Mouse (Mus musculus): Measurements from ENCODE around the gene Cd4. TPM values are rescaled to one million over a fixed set of nuclear protein-coding genes. Genes with fewer than 3 reads are reported as not detected.

The Cd4 gene
- polyA plus RNA-seq, 1 experiment from 2014 or later = 0.19 TPM

DNA sequence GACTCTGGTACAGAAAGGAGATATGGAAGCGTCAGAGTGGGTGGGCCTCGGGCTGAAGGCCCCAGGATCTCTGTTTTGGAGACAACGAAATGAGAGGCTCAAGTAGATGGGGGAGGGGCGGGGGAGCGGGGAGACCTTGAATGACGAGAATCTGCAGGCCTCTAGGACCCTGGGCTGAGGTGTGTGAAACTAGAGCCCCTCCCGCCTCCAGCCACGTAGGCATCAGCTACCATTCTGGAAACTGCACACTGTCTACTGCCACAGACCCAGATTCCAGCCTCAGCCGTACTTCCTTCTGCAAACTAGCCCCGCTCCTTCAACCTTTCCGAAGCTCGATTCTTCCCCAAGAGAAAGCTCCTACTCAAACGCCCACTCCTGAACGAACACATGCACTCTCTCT, 31.7 kb downstream of the Cd4 start:
- peak; percentile 41 for ATAC-seq (ENCODE audit: low FRiP score)
- peak overlapping the region; percentile 94; the same call in 1 of the 2 replicates for H3K27ac ChIP-seq (ENCODE audit: low read depth, low read length)
- no peaks in the 10 kb centered on the region for H3K27me3 ChIP-seq (ENCODE audit: control insufficient read depth, insufficient read depth, low read length)
- H3K4me2 ChIP-seq (replicated peaks; ENCODE audit: low read depth, low read length) = peak overlapping the region; percentile 95
- DNase-seq (ENCODE audit: low spot score) = peak; percentile 74
- no peaks in the 10 kb centered on the region for H3K9me3 ChIP-seq (ENCODE audit: control insufficient read depth, low read length)
- peaks cover 3% of the 10 kb centered on the region; the same call in 1 of the 2 replicates for H3K4me1 ChIP-seq (replicated peaks; ENCODE audit: control insufficient read depth, insufficient read depth, low read length)
- 11% methylated on average over 13 of the region's 14 CpGs for WGBS
- peak overlapping the region; percentile 97; the same call in 1 of the 2 replicates for H3K9ac ChIP-seq (ENCODE audit: low read depth, low read length)
- peak overlapping the region; percentile 73 for H3K4me3 ChIP-seq (ENCODE audit: low read depth, low read length)
- H3K36me3 ChIP-seq (ENCODE audit: control insufficient read depth, insufficient read depth, low read length) = no peaks in the 10 kb centered on the region

DNA sequence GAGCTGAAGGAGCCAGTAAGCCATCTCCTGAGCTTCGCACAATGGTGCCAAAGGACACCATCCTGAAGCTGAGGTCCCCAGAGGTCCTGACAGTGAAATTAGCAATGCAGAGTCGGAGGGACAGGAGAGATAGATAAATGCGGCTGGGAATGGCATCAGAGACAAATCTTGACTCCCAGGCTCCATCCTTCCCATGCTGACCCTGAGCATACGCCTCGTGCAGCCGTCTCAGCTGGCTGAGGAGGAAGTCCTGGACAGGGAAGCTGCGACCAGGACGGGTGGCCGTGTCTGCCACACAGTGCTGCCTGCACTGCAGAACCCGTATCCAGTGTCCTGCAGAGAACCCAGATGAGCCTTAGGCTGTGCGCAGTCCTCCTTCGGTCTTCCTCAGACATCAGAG, 33.4 kb downstream of the Cd4 start:
- no peak overlapping the region for H3K4me2 ChIP-seq (replicated peaks; ENCODE audit: low read depth, low read length)
- H3K9me3 ChIP-seq (ENCODE audit: control insufficient read depth, low read length) = no peaks in the 10 kb centered on the region
- no peak overlapping the region for H3K4me3 ChIP-seq (ENCODE audit: low read depth, low read length)
- 0 out of 2 replicates have a peak, but pooled peaks cover 2% of the 10 kb centered on the region for H3K4me1 ChIP-seq (replicated peaks; ENCODE audit: control insufficient read depth, insufficient read depth, low read length)
- H3K27me3 ChIP-seq (ENCODE audit: control insufficient read depth, insufficient read depth, low read length) = no peaks in the 10 kb centered on the region
- no peaks in the 10 kb centered on the region for H3K36me3 ChIP-seq (ENCODE audit: control insufficient read depth, insufficient read depth, low read length)
- no peak overlapping the region for H3K27ac ChIP-seq (ENCODE audit: low read depth, low read length)
- ATAC-seq (ENCODE audit: low FRiP score) = no peak
- WGBS = 75% methylated on average over 12 of the region's 12 CpGs
- DNase-seq (ENCODE audit: low spot score) = no peak
- H3K9ac ChIP-seq (ENCODE audit: low read depth, low read length) = no peak overlapping the region

GRCm38 (mm10) chr6:124850535-124850934, 37.5 kb downstream of the Cd4 start:
- no peak overlapping the region for H3K9ac ChIP-seq (ENCODE audit: low read depth, low read length)
- H3K27me3 ChIP-seq (ENCODE audit: control insufficient read depth, insufficient read depth, low read length) = no peaks in the 10 kb centered on the region
- no peaks in the 10 kb centered on the region for H3K4me1 ChIP-seq (replicated peaks; ENCODE audit: control insufficient read depth, insufficient read depth, low read length)
- H3K36me3 ChIP-seq (ENCODE audit: control insufficient read depth, insufficient read depth, low read length) = no peaks in the 10 kb centered on the region
- H3K4me2 ChIP-seq (replicated peaks; ENCODE audit: low read depth, low read length) = no peak overlapping the region
- ATAC-seq (ENCODE audit: low FRiP score) = no peak
- DNase-seq (ENCODE audit: low spot score) = no peak
- H3K4me3 ChIP-seq (ENCODE audit: low read depth, low read length) = no peak overlapping the region
- WGBS = 62% methylated on average over 8 of the region's 8 CpGs
- no peaks in the 10 kb centered on the region for H3K9me3 ChIP-seq (ENCODE audit: control insufficient read depth, low read length)
- no peak overlapping the region for H3K27ac ChIP-seq (ENCODE audit: low read depth, low read length)

- no peaks in the 10 kb centered on the region for H3K4me1 ChIP-seq (replicated peaks; ENCODE audit: control insufficient read depth, insufficient read depth, low read length)
- no peak overlapping the region for H3K4me3 ChIP-seq (ENCODE audit: low read depth, low read length)
- WGBS = 9% methylated on average over 9 of the region's 9 CpGs
- ATAC-seq (ENCODE audit: low FRiP score) = peak; percentile 85
- H3K9me3 ChIP-seq (ENCODE audit: control insufficient read depth, low read length) = no peaks in the 10 kb centered on the region
- H3K27me3 ChIP-seq (ENCODE audit: control insufficient read depth, insufficient read depth, low read length) = no peaks in the 10 kb centered on the region
- H3K27ac ChIP-seq (ENCODE audit: low read depth, low read length) = no peak overlapping the region
- H3K36me3 ChIP-seq (ENCODE audit: control insufficient read depth, insufficient read depth, low read length) = no peaks in the 10 kb centered on the region
- no peak overlapping the region for H3K9ac ChIP-seq (ENCODE audit: low read depth, low read length)
- no peak overlapping the region for H3K4me2 ChIP-seq (replicated peaks; ENCODE audit: low read depth, low read length)
- peak; percentile 99 for DNase-seq (ENCODE audit: low spot score)
Observed at GRCm38 (mm10) chr6:124847305-124847704, 40.7 kb downstream of the Cd4 start.

DNA sequence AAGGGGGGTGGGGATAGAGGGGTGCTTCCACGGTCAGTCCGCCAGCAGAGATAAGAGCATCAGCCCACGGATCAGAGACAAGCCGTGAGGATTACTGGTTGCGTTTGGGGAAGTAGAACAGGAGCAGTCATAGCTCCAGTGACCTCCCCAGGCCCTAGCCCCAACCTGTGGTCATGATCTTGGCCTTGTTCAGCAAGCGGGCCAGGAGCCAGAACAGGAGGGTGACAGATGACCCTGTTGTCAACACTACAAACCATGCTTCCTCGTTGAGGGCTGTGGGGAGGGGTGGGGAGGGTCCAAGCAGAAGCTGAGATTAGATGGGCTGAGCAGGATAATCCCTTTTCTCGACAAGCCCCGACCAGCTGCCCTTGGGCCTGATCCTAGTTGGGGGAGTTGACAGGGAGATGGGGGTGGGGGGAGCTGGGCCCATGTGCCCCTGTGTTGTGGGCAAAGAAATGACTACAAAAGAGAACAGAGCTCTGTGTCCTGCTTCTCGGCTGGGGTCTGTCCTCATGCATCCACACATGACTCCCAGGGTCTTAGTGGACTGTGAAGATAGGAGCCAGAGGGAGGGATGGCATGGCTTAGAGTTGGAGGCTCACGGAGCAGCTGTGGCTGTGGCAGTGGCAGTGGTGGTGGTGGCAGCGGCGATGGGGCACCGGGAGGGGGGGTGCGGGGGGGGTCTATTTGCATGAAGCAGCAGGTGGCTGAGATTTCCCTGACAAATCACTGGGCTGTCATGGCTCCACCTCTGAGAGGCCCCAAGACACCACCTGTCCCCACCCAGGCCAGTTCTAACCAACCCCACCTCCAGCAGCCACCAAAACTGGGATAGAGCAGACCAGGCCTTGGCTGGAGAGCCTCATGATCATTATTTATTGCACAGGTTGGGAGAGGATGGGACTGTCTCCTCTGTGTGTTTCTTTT, 47.5 kb downstream of the Cd4 start, which contains the start of gene Gnb3:
TSS of gene Gnb3 (minus strand) at position 35 of the 927 bp plus-strand sequence.
- H3K4me1 ChIP-seq (replicated peaks; ENCODE audit: control insufficient read depth, insufficient read depth, low read length) = peaks cover 5% of the 10 kb centered on the region
- ATAC-seq (ENCODE audit: low FRiP score) (no peak), DNase-seq (ENCODE audit: low spot score) (no peak)
- no peaks in the 10 kb centered on the region for H3K27me3 ChIP-seq (ENCODE audit: control insufficient read depth, insufficient read depth, low read length)
- H3K9me3 ChIP-seq (ENCODE audit: control insufficient read depth, low read length) = no peaks in the 10 kb centered on the region
- H3K4me2 ChIP-seq (replicated peaks; ENCODE audit: low read depth, low read length) = no peak within 1 kb of the TSS
- no peaks in the 10 kb centered on the region; the same call in 1 of the 2 replicates for H3K36me3 ChIP-seq (ENCODE audit: control insufficient read depth, insufficient read depth, low read length)
- no peak within 1 kb of the TSS for H3K4me3 ChIP-seq (ENCODE audit: low read depth, low read length)
- H3K9ac ChIP-seq (ENCODE audit: low read depth, low read length) = peak within 1 kb of the TSS; percentile 3; the same call in 1 of the 2 replicates
- no peak within 1 kb of the TSS for H3K27ac ChIP-seq (ENCODE audit: low read depth, low read length)
- WGBS = 30% methylated on average over 15 of the region's 15 CpGs

- H3K9me3 ChIP-seq (ENCODE audit: control insufficient read depth, low read length) = no peaks in the 10 kb centered on the region
- no peak overlapping the region for H3K27ac ChIP-seq (ENCODE audit: low read depth, low read length)
- H3K4me3 ChIP-seq (ENCODE audit: low read depth, low read length) = no peak overlapping the region
- peaks cover 5% of the 10 kb centered on the region for H3K4me1 ChIP-seq (replicated peaks; ENCODE audit: control insufficient read depth, insufficient read depth, low read length)
- ATAC-seq (ENCODE audit: low FRiP score) (peak; percentile 43; the same call in 1 of the 2 replicates), DNase-seq (ENCODE audit: low spot score) (no peak)
- H3K36me3 ChIP-seq (ENCODE audit: control insufficient read depth, insufficient read depth, low read length) = no peaks in the 10 kb centered on the region; the same call in 1 of the 2 replicates
- no peak overlapping the region for H3K4me2 ChIP-seq (replicated peaks; ENCODE audit: low read depth, low read length)
- peak overlapping the region; percentile 3; the same call in 1 of the 2 replicates for H3K9ac ChIP-seq (ENCODE audit: low read depth, low read length)
- 18% methylated on average over 8 of the region's 8 CpGs for WGBS
- no peaks in the 10 kb centered on the region for H3K27me3 ChIP-seq (ENCODE audit: control insufficient read depth, insufficient read depth, low read length)
Observed at GRCm38 (mm10) chr6:124839805-124840204, 48.2 kb downstream of the Cd4 start.

GRCm38 (mm10) chr6:124836411-124836810, 51.6 kb downstream of the Cd4 start:
- H3K36me3 ChIP-seq (ENCODE audit: control insufficient read depth, insufficient read depth, low read length) = peaks cover 3% of the 10 kb centered on the region; the same call in 1 of the 2 replicates
- ATAC-seq (ENCODE audit: low FRiP score) = no peak
- H3K4me3 ChIP-seq (ENCODE audit: low read depth, low read length) = no peak overlapping the region
- H3K9ac ChIP-seq (ENCODE audit: low read depth, low read length) = no peak overlapping the region
- no peak overlapping the region for H3K27ac ChIP-seq (ENCODE audit: low read depth, low read length)
- H3K4me2 ChIP-seq (replicated peaks; ENCODE audit: low read depth, low read length) = no peak overlapping the region
- peaks cover 8% of the 10 kb centered on the region for H3K4me1 ChIP-seq (replicated peaks; ENCODE audit: control insufficient read depth, insufficient read depth, low read length)
- H3K27me3 ChIP-seq (ENCODE audit: control insufficient read depth, insufficient read depth, low read length) = no peaks in the 10 kb centered on the region
- WGBS = 81% methylated on average over 7 of the region's 7 CpGs
- no peak for DNase-seq (ENCODE audit: low spot score)
- no peaks in the 10 kb centered on the region for H3K9me3 ChIP-seq (ENCODE audit: control insufficient read depth, low read length)

DNA sequence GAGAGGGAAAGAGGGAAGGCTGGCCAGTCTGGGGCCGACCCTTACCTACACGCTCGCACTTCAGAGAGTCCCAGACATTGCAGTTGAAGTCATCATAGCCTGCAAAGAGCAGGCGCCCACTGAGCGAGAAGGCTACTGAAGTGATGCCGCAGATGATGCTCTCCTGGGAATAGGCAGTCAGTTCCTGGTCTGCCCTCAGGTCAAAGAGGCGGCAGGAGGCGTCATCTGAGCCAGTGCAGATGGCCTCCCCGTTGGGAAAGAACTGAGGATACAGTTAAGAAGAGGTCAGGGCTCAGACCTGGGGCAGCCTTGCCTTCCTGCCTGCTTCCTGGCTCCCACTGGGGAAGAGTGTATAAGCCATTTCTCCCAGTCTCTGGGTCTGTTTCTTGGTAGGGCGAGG, 52.5 kb downstream of the Cd4 start:
- Histone ChIP-seq H3K27ac (ENCODE audit: low read depth, low read length) (no peak overlapping the region), H3K4me1 (replicated peaks; ENCODE audit: control insufficient read depth, insufficient read depth, low read length) (peaks cover 10% of the 10 kb centered on the region), H3K9me3 (ENCODE audit: control insufficient read depth, low read length) (no peaks in the 10 kb centered on the region), H3K4me2 (replicated peaks; ENCODE audit: low read depth, low read length) (no peak overlapping the region), H3K27me3 (ENCODE audit: control insufficient read depth, insufficient read depth, low read length) (no peaks in the 10 kb centered on the region), H3K4me3 (ENCODE audit: low read depth, low read length) (no peak overlapping the region), H3K9ac (ENCODE audit: low read depth, low read length) (no peak overlapping the region), H3K36me3 (ENCODE audit: control insufficient read depth, insufficient read depth, low read length) (0 out of 2 replicates have a peak, but pooled peaks cover 3% of the 10 kb centered on the region)
- ATAC-seq (ENCODE audit: low FRiP score) (no peak), DNase-seq (ENCODE audit: low spot score) (no peak)
- WGBS = 54% methylated on average over 10 of the region's 10 CpGs

Data from hindbrain, embryonic 11.5 days (tissue).